Mouse (Mus musculus) myocyte (in vitro differentiated cells): ENCODE data around the gene Araf. TPM values are rescaled to one million over a fixed set of nuclear protein-coding genes. Genes with fewer than 3 reads are reported as not detected.
A peak's percentile ranks its signal among the peaks of the same experiment; 100 is the strongest.

ENCODE experiments used
- H3K27me3 ChIP-seq: one replicate; pipeline ENCODE4 v1.6.1; 2011; ENCODE audit not compliant: control insufficient read depth, insufficient read depth, insufficient read length
- H3K36me3 ChIP-seq: one replicate; pipeline ENCODE4 v1.6.1; 2011; ENCODE audit not compliant: control insufficient read depth, insufficient read depth
- H3K4me2 ChIP-seq: one replicate; pipeline ENCODE4 v1.6.1; 2011; ENCODE audit warnings: low read depth, control low read depth
- H3K4me3 ChIP-seq: one replicate; pipeline ENCODE4 v1.5.1; 2011; ENCODE audit warnings: mild to moderate bottlenecking, control low read depth, moderate library complexity
- H3K79me2 ChIP-seq: one replicate; pipeline ENCODE4 v1.6.1; 2011; ENCODE audit not compliant: control insufficient read depth, insufficient read depth
- H3ac ChIP-seq: one replicate; pipeline ENCODE4 v1.6.1; 2011; ENCODE audit not compliant: control insufficient read depth, insufficient read length
- CEBPB ChIP-seq: IDR thresholded peaks from 2 replicates; pipeline ENCODE4 v1.6.1; 2011; ENCODE audit warnings: mild to moderate bottlenecking, moderate library complexity; ENCODE audit not compliant: poor library complexity, insufficient read depth, severe bottlenecking
- E2F4 ChIP-seq: IDR thresholded peaks from one replicate; pipeline ENCODE4 v1.6.1; 2011; ENCODE audit warnings: mild to moderate bottlenecking, control low read depth, moderate library complexity; ENCODE audit not compliant: insufficient read depth
- MAX ChIP-seq: IDR thresholded peaks from one replicate; pipeline ENCODE4 v1.6.1; 2011; ENCODE audit warnings: low read depth, mild to moderate bottlenecking, control low read depth
- MYOD1 ChIP-seq, 3 experiments: IDR thresholded peaks; one replicate each; pipeline ENCODE4 v1.6.1; 2011; ENCODE audit warnings: control low read depth in 2 of 3, low read depth in 2 of 3, mild to moderate bottlenecking in 2 of 3, moderate library complexity in 1 of 3; ENCODE audit not compliant: insufficient read length in 2 of 3, control insufficient read depth in 1 of 3
- MYOG ChIP-seq, 3 experiments: IDR thresholded peaks; one replicate each; pipeline ENCODE4 v1.6.1; 2011; ENCODE audit warnings: control low read depth in 2 of 3, low read depth in 2 of 3, mild to moderate bottlenecking in 2 of 3; ENCODE audit not compliant: insufficient read length in 2 of 3, control insufficient read depth in 1 of 3, insufficient read depth in 1 of 3
- POLR2A ChIP-seq: IDR thresholded peaks from one replicate; pipeline ENCODE4 v1.6.1; 2011; ENCODE audit warnings: low read depth, mild to moderate bottlenecking, control low read depth, moderate library complexity; ENCODE audit not compliant: insufficient read length
- POLR2AphosphoS2 ChIP-seq: IDR thresholded peaks from one replicate; pipeline ENCODE4 v1.6.1; 2011; ENCODE audit warnings: low read depth, control low read depth; ENCODE audit not compliant: insufficient read length
- REST ChIP-seq: IDR thresholded peaks from one replicate; pipeline ENCODE4 v1.6.1; 2011; ENCODE audit warnings: mild to moderate bottlenecking, control low read depth, moderate library complexity; ENCODE audit not compliant: insufficient read depth, insufficient read length
- SRF ChIP-seq: IDR thresholded peaks from one replicate; pipeline ENCODE4 v1.6.1; 2011; ENCODE audit warnings: low read depth; ENCODE audit not compliant: control insufficient read depth, insufficient read length
- TCF12 ChIP-seq: IDR thresholded peaks from one replicate; pipeline ENCODE4 v1.6.1; 2011; ENCODE audit warnings: mild to moderate bottlenecking, control low read depth; ENCODE audit not compliant: poor library complexity, insufficient read depth, severe bottlenecking
- TCF3 ChIP-seq: IDR thresholded peaks from one replicate; pipeline ENCODE4 v1.6.1; 2011; ENCODE audit warnings: low read depth, control low read depth; ENCODE audit not compliant: insufficient read length
- USF1 ChIP-seq: IDR thresholded peaks from one replicate; pipeline ENCODE4 v1.6.1; 2011; ENCODE audit warnings: low read depth, mild to moderate bottlenecking, control low read depth, moderate library complexity
- polyA plus RNA-seq: library from polyadenylated mRNA; unstranded; fragments of >200 nt; fragmentation: generic; extraction: Trizol; gene quantifications from one replicate; pipeline ENCODE4 v1.2.1, GENCODE M21; 2012; ENCODE audit warnings: missing spikeins

The Araf gene
- polyA plus RNA-seq, 1 experiment, result 66.5 TPM

DNA sequence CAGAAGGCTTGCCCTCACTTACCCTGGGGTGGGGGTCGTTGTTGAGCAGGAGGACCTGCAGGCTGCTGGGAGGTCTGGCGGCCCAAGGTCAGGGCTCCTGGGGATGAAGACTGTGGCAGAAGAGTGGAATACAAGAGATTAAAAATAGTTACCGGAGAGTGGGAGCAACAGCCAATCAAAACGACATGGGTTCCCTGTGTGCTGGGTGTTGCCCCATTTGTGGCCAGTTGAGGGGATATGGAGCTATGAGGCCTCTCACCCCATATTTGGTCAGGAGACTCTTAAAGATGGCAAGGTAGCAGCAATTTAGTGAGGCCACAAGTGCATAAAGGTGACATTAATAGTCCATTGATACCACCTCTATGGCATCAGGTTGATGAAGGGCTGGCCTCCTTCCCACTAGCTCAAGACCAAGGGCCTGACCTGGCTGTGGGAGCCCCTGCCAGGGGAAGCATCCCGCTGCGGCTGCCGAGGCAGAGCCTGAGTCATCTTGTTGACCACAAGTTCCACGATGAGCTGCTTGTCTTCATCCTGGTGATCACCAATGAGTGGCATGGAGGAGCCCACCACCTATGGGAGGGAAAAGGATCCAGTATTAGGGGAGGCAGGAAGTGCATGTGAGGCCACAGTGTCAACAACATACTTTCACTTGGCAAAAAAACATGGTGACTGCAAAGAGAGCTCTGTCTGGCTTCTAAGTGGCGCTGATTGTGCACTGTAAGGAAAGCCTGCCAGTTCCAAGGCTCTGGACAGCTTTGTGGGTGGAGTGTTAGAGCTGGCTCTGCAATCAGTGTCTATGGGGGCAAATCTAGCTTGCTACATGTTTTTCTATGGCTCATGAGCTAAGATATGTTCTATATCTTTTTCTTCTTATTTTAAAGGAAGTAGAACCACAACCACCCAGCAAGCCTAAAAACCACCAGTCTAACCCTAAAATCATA, 65.8 kb downstream of the Araf start:
- TF ChIP-seq CEBPB (no peak), POLR2AphosphoS2 (peak; percentile 3)
- H3K4me2 ChIP-seq, result peak overlapping the region; percentile 36
- H3ac ChIP-seq, result no peak overlapping the region
- no peak overlapping the region for H3K4me3 ChIP-seq
- no peaks in the 10 kb centered on the region for H3K79me2 ChIP-seq
- H3K27me3 ChIP-seq, result no peaks in the 10 kb centered on the region
- H3K36me3 ChIP-seq, result no peaks in the 10 kb centered on the region

DNA sequence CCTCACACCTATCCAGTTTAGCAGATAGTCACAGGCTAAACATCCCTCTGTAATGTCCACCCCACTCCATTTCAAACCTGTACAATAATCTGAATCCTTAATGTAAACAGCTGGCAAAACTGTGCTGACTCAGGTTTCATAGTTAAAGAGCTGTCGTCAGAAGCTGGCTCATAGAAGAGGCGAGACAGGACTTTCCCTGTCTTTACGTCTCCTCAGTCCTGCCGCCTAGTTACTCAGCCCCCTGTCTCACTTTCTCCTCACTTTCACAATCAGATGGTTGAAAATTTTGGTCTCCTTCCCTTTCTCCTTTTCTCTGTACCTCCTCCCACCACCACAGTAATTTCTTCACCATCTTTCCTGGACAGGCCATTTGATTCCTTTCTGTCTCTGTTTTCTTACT, 70.5 kb downstream of the Araf start:
- no peak overlapping the region for H3ac ChIP-seq
- H3K4me3 ChIP-seq, result no peak overlapping the region
- no peak for TF ChIP-seq SRF
- no peak for TF ChIP-seq MAX
- no peak for TF ChIP-seq POLR2AphosphoS2
- no peak for TF ChIP-seq MYOG (IDR thresholded peaks at IDR 0.05; ENCODE audit: control insufficient read depth in 1 of 3, insufficient read depth in 1 of 3, insufficient read length in 2 of 3, low read depth in 2 of 3)
- TF ChIP-seq POLR2A, result no peak
- no peak for TF ChIP-seq TCF12
- TF ChIP-seq TCF3, result no peak
- TF ChIP-seq MYOD1 (IDR thresholded peaks at IDR 0.05; ENCODE audit: control insufficient read depth in 1 of 3, insufficient read length in 2 of 3, low read depth in 2 of 3), result no peak
- TF ChIP-seq E2F4, result no peak
- TF ChIP-seq USF1, result no peak
- TF ChIP-seq REST, result no peak
- no peak for TF ChIP-seq CEBPB
- H3K4me2 ChIP-seq, result peak overlapping the region; percentile 42
- no peaks in the 10 kb centered on the region for H3K27me3 ChIP-seq
- peaks cover 25% of the 10 kb centered on the region for H3K79me2 ChIP-seq
- H3K36me3 ChIP-seq, result no peaks in the 10 kb centered on the region

DNA sequence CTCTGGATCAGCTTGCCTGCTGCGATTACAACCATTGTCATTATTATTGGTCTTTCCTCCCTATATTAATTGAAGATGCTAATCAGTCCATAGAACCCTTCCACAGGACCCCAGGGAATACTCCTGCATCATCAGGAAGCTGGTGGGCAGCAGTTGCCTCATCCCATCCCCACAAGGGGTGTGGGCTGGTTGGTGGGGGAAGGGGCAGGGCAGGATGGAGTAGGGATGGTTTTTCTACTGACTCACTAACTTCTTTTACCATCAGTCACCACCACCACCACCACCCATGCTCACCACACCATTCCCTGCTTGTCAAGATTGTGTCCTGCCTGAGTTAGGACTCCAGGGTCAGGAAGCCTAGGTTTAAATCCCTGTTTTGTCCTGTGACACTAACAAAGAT, 71.6 kb downstream of the Araf start:
- Histone ChIP-seq H3K4me3 (no peak overlapping the region), H3K36me3 (peaks cover 5% of the 10 kb centered on the region), H3K27me3 (no peaks in the 10 kb centered on the region), H3ac (no peak overlapping the region), H3K79me2 (peaks cover 25% of the 10 kb centered on the region), H3K4me2 (peak overlapping the region; percentile 81)
- peak; percentile 54; the same call in 1 of the 2 replicates for TF ChIP-seq CEBPB
- no peak for TF ChIP-seq MAX

- Histone ChIP-seq H3K4me3 (peak within 1 kb of the TSS; percentile 66), H3ac (no peak within 1 kb of the TSS), H3K4me2 (peak within 1 kb of the TSS; percentile 81), H3K79me2 (peaks cover 25% of the 10 kb centered on the region), H3K27me3 (no peaks in the 10 kb centered on the region), H3K36me3 (peaks cover 5% of the 10 kb centered on the region)
- TF ChIP-seq SRF (no peak), POLR2A (peak; percentile 78), POLR2AphosphoS2 (peak; percentile 73)
Observed at GRCm38 (mm10) chrX:20869962-20870513, 72.4 kb downstream of the Araf start, which contains the start of gene Timp1. TSS of gene Timp1 (plus strand) at chrX:20870166.

- H3K79me2 ChIP-seq, result peaks cover 25% of the 10 kb centered on the region
- H3K4me3 ChIP-seq, result peak overlapping the region; percentile 66
Observed at GRCm38 (mm10) chrX:20872928-20873500, 75.4 kb downstream of the Araf start.

More at GRCm38 (mm10) chrX:20872928-20873500, 75.4 kb downstream of the Araf start:
- H3K4me2 ChIP-seq, result peak overlapping the region; percentile 76
- peaks cover 5% of the 10 kb centered on the region for H3K36me3 ChIP-seq
- TF ChIP-seq USF1 (no peak), MYOG (IDR thresholded peaks at IDR 0.05; ENCODE audit: control insufficient read depth in 1 of 3, insufficient read depth in 1 of 3, insufficient read length in 2 of 3, low read depth in 2 of 3) (no peak), MYOD1 (IDR thresholded peaks at IDR 0.05; ENCODE audit: control insufficient read depth in 1 of 3, insufficient read length in 2 of 3, low read depth in 2 of 3) (no peak), CEBPB (no peak), TCF12 (no peak), POLR2A (peak; percentile 30), POLR2AphosphoS2 (peak; percentile 33)
- H3ac ChIP-seq, result no peak overlapping the region
- no peaks in the 10 kb centered on the region for H3K27me3 ChIP-seq
